Mouse (Mus musculus) layer of hippocampus, postnatal 36 days (tissue): ENCODE results near the gene Cdk6. TPM values are rescaled to one million over a fixed set of nuclear protein-coding genes. Genes with fewer than 3 reads are reported as not detected.

Experiments
- total RNA-seq, 2 experiments: library from RNA; stranded (reverse); gene quantifications; 2 replicates each; pipeline ENCODE4 v1.2.3; 2021

Cdk6 gene
- total RNA-seq, 2 experiments from 2014 or later, result 4.4 to 4.6 TPM

Other genes starting within 250 kb of the Cdk6 start
- 10 to 100 TPM; 42.5 to 45.1 TPM for gene Fam133b, start 202.3 kb downstream of the Cdk6 start, total RNA-seq
- gene 1700109H08Rik, start 230.1 kb downstream of the Cdk6 start, total RNA-seq, result 1 to 10 TPM; 3.6 to 6.1 TPM